Mouse (Mus musculus): Measurements from ENCODE around the gene Orc5. TPM values are rescaled to one million over a fixed set of nuclear protein-coding genes. Genes with fewer than 3 reads are reported as not detected.

Gene Orc5
- 37.4 and 39.5 TPM in 2 replicates for polyA plus RNA-seq (2014; fragmentation: Nextera tagmentation; extraction: Ambion mirVana)

DNA sequence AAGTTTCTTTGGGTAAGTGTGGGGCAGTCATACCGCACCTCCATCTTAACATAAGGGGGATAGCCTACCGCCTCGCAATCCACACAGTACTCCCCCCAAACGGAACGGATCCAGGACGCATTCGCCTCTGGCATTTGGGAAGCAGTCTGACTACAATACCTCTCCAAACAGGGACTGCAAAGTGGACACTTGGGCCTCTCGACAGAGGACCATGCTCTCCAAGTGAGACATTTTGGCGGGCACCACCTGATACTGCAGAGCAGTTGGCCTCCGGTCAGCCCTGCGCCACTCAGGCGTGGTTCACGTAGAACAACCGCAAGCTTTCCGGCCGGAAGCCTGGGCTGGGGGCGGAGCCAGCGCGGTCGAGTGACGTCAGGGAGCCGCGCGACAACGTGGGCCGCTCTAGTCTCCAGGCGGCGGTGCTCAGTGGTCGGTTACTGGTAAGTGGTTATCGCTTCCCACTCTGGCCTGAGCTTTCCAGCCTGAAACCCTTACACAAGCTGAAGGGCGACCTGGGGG lies at the start of gene Orc5:
TSS of gene Orc5 (minus strand) at position 397 of the 519 bp plus-strand sequence.
- Histone ChIP-seq H3K4me2 (ENCODE audit: low read depth, low read length) (peak within 1 kb of the TSS; percentile 67), H3K4me1 (ENCODE audit: control insufficient read depth, insufficient read depth, low read length) (no peaks in the 10 kb centered on the region), H3K27me3 (ENCODE audit: control insufficient read depth, insufficient read depth, low read length) (no peaks in the 10 kb centered on the region), H3K4me3 (ENCODE audit: low read depth, low read length) (peak within 1 kb of the TSS; percentile 56), H3K9ac (replicated peaks; ENCODE audit: low read depth, low read length) (peak within 1 kb of the TSS; percentile 63), H3K27ac (ENCODE audit: low read depth, low read length) (peak within 1 kb of the TSS; percentile 65), H3K9me3 (ENCODE audit: control insufficient read depth, low read length) (no peaks in the 10 kb centered on the region), H3K36me3 (ENCODE audit: control insufficient read depth, insufficient read depth, low read length) (0 out of 2 replicates have a peak, but pooled peaks cover 2% of the 10 kb centered on the region)
- peak; percentile 100 for ATAC-seq (ENCODE audit: low read depth)
- under 1% methylated on average over 31 of the region's 31 CpGs for WGBS

DNA sequence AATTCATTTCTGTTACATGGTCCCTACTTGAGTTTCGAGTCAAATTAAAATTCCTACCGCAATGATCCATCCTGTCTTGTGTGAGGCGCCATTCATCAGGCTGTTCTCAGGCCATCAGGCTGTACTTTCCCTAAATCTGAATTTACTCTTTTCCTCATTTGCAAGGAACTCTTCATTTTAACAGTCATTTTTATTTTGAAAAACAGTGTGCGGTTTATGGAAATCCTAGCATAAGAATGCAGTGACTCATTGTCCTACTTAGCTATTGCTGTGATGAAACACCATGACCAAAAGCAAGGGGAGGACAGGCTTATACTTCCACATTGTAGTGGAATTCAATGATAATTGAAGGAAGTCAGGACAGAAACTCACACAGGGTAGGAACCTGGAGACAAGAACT lies 46.8 kb upstream of the Orc5 start:
- no peak for ATAC-seq (ENCODE audit: low read depth)
- Histone ChIP-seq H3K4me2 (ENCODE audit: low read depth, low read length) (no peak overlapping the region), H3K36me3 (ENCODE audit: control insufficient read depth, insufficient read depth, low read length) (no peaks in the 10 kb centered on the region), H3K27me3 (ENCODE audit: control insufficient read depth, insufficient read depth, low read length) (no peaks in the 10 kb centered on the region), H3K4me3 (ENCODE audit: low read depth, low read length) (no peak overlapping the region), H3K4me1 (ENCODE audit: control insufficient read depth, insufficient read depth, low read length) (no peaks in the 10 kb centered on the region), H3K9ac (replicated peaks; ENCODE audit: low read depth, low read length) (no peak overlapping the region), H3K9me3 (ENCODE audit: control insufficient read depth, low read length) (no peaks in the 10 kb centered on the region), H3K27ac (ENCODE audit: low read depth, low read length) (no peak overlapping the region)
- 96% methylated on average over 4 of the region's 4 CpGs for WGBS

- no peak overlapping the region for H3K9ac ChIP-seq (replicated peaks; ENCODE audit: low read depth, low read length)
- WGBS: 85% methylated on average over 1 of the region's 1 CpGs
- no peaks in the 10 kb centered on the region for H3K9me3 ChIP-seq (ENCODE audit: control insufficient read depth, low read length)
- no peak overlapping the region for H3K27ac ChIP-seq (ENCODE audit: low read depth, low read length)
- H3K4me1 ChIP-seq (ENCODE audit: control insufficient read depth, insufficient read depth, low read length): no peaks in the 10 kb centered on the region
- H3K4me3 ChIP-seq (ENCODE audit: low read depth, low read length): no peak overlapping the region
- no peaks in the 10 kb centered on the region for H3K36me3 ChIP-seq (ENCODE audit: control insufficient read depth, insufficient read depth, low read length)
- H3K4me2 ChIP-seq (ENCODE audit: low read depth, low read length): no peak overlapping the region
- no peaks in the 10 kb centered on the region for H3K27me3 ChIP-seq (ENCODE audit: control insufficient read depth, insufficient read depth, low read length)
- ATAC-seq (ENCODE audit: low read depth): no peak
These were observed 39.2 kb upstream of the Orc5 start for GRCm38 (mm10) chr5:22589370-22589966.

GRCm38 (mm10) chr5:22587492-22587891 lies 37.3 kb upstream of the Orc5 start:
- H3K4me3 ChIP-seq (ENCODE audit: low read depth, low read length): no peak overlapping the region
- no peaks in the 10 kb centered on the region for H3K27me3 ChIP-seq (ENCODE audit: control insufficient read depth, insufficient read depth, low read length)
- no peak overlapping the region for H3K4me2 ChIP-seq (ENCODE audit: low read depth, low read length)
- 85% methylated on average over 1 of the region's 1 CpGs for WGBS
- no peaks in the 10 kb centered on the region for H3K4me1 ChIP-seq (ENCODE audit: control insufficient read depth, insufficient read depth, low read length)
- no peak overlapping the region for H3K27ac ChIP-seq (ENCODE audit: low read depth, low read length)
- H3K36me3 ChIP-seq (ENCODE audit: control insufficient read depth, insufficient read depth, low read length): no peaks in the 10 kb centered on the region
- no peaks in the 10 kb centered on the region for H3K9me3 ChIP-seq (ENCODE audit: control insufficient read depth, low read length)
- ATAC-seq (ENCODE audit: low read depth): no peak
- H3K9ac ChIP-seq (replicated peaks; ENCODE audit: low read depth, low read length): no peak overlapping the region

DNA sequence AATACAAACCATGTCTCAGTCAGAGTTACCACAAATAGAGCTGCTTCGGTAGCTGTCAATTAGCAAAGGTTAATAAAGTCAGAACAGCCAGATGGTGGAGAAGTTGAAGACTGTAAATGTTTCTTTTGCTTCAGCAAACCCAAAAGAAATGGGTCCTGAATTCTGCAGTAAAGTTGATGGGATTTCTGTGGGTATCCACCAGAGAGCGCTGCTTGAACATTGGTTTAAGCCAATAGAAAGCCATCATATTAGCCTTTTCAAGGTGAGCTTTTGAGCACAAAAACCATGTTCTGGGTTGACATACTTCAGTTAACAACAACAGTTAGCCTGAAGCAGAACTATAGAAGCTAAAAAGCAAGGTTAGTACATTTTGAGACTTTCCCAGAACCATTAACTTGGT lies 34.3 kb upstream of the Orc5 start:
- H3K4me1 ChIP-seq (ENCODE audit: control insufficient read depth, insufficient read depth, low read length): no peaks in the 10 kb centered on the region
- H3K36me3 ChIP-seq (ENCODE audit: control insufficient read depth, insufficient read depth, low read length): no peaks in the 10 kb centered on the region
- no peak overlapping the region for H3K4me3 ChIP-seq (ENCODE audit: low read depth, low read length)
- H3K9ac ChIP-seq (replicated peaks; ENCODE audit: low read depth, low read length): no peak overlapping the region
- no peaks in the 10 kb centered on the region for H3K27me3 ChIP-seq (ENCODE audit: control insufficient read depth, insufficient read depth, low read length)
- no peak for ATAC-seq (ENCODE audit: low read depth)
- H3K27ac ChIP-seq (ENCODE audit: low read depth, low read length): no peak overlapping the region
- 58% methylated on average over 2 of the region's 2 CpGs for WGBS
- H3K9me3 ChIP-seq (ENCODE audit: control insufficient read depth, low read length): no peaks in the 10 kb centered on the region
- no peak overlapping the region for H3K4me2 ChIP-seq (ENCODE audit: low read depth, low read length)

DNA sequence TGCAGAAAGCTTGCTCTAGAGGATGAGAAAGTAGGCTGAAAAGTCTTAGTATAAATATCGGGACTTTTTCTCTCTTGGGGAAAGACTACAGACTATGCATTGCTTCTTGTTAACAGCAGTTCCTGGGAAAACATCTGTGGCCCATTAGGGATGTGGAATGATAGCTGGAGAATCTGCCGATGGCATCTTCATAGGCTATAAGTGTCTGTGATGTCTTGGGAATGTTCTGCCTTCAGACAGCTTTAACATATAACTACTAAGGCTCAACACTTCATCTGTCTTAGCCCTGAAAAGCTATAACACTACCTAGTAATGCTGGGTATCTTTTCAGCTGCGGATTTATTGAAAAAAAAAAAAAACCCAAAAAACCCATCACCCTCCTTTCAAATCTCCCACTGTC lies 27.8 kb upstream of the Orc5 start:
- ATAC-seq (ENCODE audit: low read depth): no peak
- no peaks in the 10 kb centered on the region for H3K27me3 ChIP-seq (ENCODE audit: control insufficient read depth, insufficient read depth, low read length)
- no peak overlapping the region for H3K4me2 ChIP-seq (ENCODE audit: low read depth, low read length)
- H3K4me1 ChIP-seq (ENCODE audit: control insufficient read depth, insufficient read depth, low read length): no peaks in the 10 kb centered on the region
- no peaks in the 10 kb centered on the region for H3K9me3 ChIP-seq (ENCODE audit: control insufficient read depth, low read length)
- H3K36me3 ChIP-seq (ENCODE audit: control insufficient read depth, insufficient read depth, low read length): no peaks in the 10 kb centered on the region
- H3K27ac ChIP-seq (ENCODE audit: low read depth, low read length): no peak overlapping the region
- H3K9ac ChIP-seq (replicated peaks; ENCODE audit: low read depth, low read length): no peak overlapping the region
- 90% methylated on average over 3 of the region's 3 CpGs for WGBS
- no peak overlapping the region for H3K4me3 ChIP-seq (ENCODE audit: low read depth, low read length)

DNA sequence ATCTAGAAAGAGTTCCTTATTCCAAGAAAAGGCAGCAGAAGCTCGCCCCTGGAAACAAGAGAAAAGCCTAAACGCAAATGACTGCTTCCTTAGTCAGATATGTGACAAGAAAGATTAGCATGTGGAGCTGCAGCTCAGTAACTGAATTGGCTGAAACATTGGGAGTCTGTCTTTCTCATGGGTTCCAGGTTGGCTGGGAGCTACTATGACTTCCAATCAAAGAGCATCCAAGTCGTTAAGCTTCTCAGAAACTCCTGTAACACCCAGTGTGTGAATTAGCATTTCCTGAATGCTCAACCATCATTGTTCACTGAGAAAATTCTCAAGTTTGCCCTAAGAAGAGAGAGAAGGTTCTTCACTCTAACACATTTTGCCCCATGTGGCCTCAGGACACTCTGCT lies 24.5 kb upstream of the Orc5 start:
- Histone ChIP-seq H3K27me3 (ENCODE audit: control insufficient read depth, insufficient read depth, low read length) (no peaks in the 10 kb centered on the region), H3K4me1 (ENCODE audit: control insufficient read depth, insufficient read depth, low read length) (no peaks in the 10 kb centered on the region), H3K9ac (replicated peaks; ENCODE audit: low read depth, low read length) (no peak overlapping the region), H3K27ac (ENCODE audit: low read depth, low read length) (no peak overlapping the region), H3K4me2 (ENCODE audit: low read depth, low read length) (no peak overlapping the region), H3K36me3 (ENCODE audit: control insufficient read depth, insufficient read depth, low read length) (no peaks in the 10 kb centered on the region), H3K9me3 (ENCODE audit: control insufficient read depth, low read length) (no peaks in the 10 kb centered on the region), H3K4me3 (ENCODE audit: low read depth, low read length) (no peak overlapping the region)
- no peak for ATAC-seq (ENCODE audit: low read depth)
- WGBS: 71% methylated on average over 3 of the region's 3 CpGs

- Histone ChIP-seq H3K4me1 (ENCODE audit: control insufficient read depth, insufficient read depth, low read length) (no peaks in the 10 kb centered on the region), H3K9me3 (ENCODE audit: control insufficient read depth, low read length) (no peaks in the 10 kb centered on the region), H3K4me2 (ENCODE audit: low read depth, low read length) (no peak overlapping the region), H3K27ac (ENCODE audit: low read depth, low read length) (no peak overlapping the region), H3K4me3 (ENCODE audit: low read depth, low read length) (no peak overlapping the region), H3K27me3 (ENCODE audit: control insufficient read depth, insufficient read depth, low read length) (no peaks in the 10 kb centered on the region), H3K36me3 (ENCODE audit: control insufficient read depth, insufficient read depth, low read length) (no peaks in the 10 kb centered on the region), H3K9ac (replicated peaks; ENCODE audit: low read depth, low read length) (no peak overlapping the region)
- 74% methylated on average over 1 of the region's 1 CpGs for WGBS
- no peak for ATAC-seq (ENCODE audit: low read depth)
These were observed 23.9 kb upstream of the Orc5 start for GRCm38 (mm10) chr5:22574161-22574560.

DNA sequence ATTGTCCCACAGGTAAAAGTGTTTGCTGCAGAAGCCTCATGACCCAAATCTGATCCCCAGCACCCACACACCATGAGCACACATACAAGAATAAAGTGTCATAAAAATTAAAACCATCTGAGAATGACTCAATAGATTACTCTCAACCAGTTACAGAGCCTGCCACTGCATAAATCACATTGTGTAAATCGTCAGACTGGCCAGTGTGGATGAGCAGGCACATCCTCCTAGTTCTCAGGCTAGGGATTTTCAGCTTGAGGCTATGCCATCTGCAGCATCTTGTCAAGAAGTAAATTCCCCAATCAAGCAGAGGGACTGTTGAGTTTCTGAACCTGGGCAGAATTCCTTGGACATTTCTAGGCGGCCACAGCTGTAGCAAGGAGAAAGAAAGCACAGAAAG lies 23.5 kb upstream of the Orc5 start:
- Histone ChIP-seq H3K27me3 (ENCODE audit: control insufficient read depth, insufficient read depth, low read length) (no peaks in the 10 kb centered on the region), H3K9ac (replicated peaks; ENCODE audit: low read depth, low read length) (no peak overlapping the region), H3K4me3 (ENCODE audit: low read depth, low read length) (no peak overlapping the region), H3K4me1 (ENCODE audit: control insufficient read depth, insufficient read depth, low read length) (no peaks in the 10 kb centered on the region), H3K9me3 (ENCODE audit: control insufficient read depth, low read length) (no peaks in the 10 kb centered on the region), H3K27ac (ENCODE audit: low read depth, low read length) (no peak overlapping the region), H3K4me2 (ENCODE audit: low read depth, low read length) (no peak overlapping the region), H3K36me3 (ENCODE audit: control insufficient read depth, insufficient read depth, low read length) (no peaks in the 10 kb centered on the region)
- 65% methylated on average over 2 of the region's 2 CpGs for WGBS
- ATAC-seq (ENCODE audit: low read depth): no peak
